Mouse (Mus musculus) kidney, postnatal 25 days (tissue): Measurements from ENCODE around the gene Rdx.
A peak's percentile ranks its signal among the peaks of the same experiment; 100 is the strongest.

Source experiments
- DNase-seq, 2 experiments: peaks; one replicate each; pipeline ENCODE4 v3.0.0; 2021; ENCODE audit warnings: mixed read lengths in 2 of 2

The Rdx gene

GRCm38 (mm10) chr9:52119212-52119611 lies 72.2 kb downstream of the Rdx start:
- DNase-seq, result no peak

- DNase-seq, result no peak
These were observed 78.3 kb downstream of the Rdx start for GRCm38 (mm10) chr9:52125225-52125624.

- DNase-seq, result peak in 1 of 2 experiments; percentile 61
These were observed 83.4 kb downstream of the Rdx start for GRCm38 (mm10) chr9:52130348-52130747.

GRCm38 (mm10) chr9:52132771-52133170 lies 85.8 kb downstream of the Rdx start:
- DNase-seq, result no peak
